Comparison of ENCODE assay signal across 16 mouse cellular contexts in the genomic region with DNA sequence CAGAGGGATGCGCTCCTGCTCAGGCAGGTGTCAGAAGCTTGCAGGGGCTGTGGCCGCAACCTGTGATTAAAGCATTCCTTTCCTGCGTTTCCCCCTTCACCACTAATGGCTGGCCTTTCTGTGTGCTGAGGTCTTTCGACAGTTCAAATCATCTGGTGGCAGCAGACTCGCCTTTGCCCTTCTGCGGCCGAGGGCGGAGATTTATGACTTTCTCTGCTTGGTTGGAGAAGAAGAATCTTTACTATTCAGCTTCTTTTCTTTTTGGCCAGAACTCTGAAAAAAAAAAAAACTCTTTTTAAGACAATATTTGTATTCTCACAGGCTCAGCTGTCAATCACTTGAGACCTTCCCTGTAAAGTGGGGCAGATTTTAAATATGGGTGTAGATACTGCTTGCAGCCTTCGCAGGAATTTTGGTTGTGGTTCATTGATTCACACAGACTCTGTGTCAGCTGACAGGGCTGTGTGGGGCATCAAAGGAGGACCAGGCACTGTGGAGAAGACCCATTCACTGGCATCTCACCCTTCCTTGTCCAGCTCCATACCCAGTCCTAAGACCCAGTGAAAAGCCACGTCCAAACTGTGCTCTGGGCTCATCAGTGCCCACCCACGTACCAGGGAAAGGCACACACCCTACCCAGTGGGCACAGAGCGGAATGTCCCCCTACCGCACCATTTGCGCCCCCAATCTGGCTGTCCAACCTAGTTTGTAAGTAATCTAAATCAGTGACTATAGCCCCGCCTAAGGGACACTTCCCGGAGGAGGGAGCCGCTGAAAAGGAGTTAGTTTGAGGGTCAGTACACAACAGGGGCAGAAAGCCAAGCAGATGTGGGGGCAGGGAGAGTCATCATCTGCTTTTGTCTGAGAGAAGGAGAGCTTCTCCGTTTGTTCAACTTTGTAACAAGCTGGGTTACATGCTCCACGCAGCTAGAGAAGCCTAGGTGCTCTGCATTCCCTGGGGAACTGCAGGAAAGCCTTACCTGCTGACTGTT. TPM values are rescaled to one million over a fixed set of nuclear protein-coding genes. Genes with fewer than 3 reads are reported as not detected.
DNase-seq lines count a peak whose midpoint lies in the region; ATAC-seq and TF ChIP-seq lines count a peak whose summit lies in the region.
"Had no signal": no experiment of that assay in that cellular context is flagged by ENCODE, and none has a peak within 500 bp of the region (broad histone marks: within the 10 kb centered on the region; RNA-seq: fewer than 3 reads in every experiment).

No protein-coding gene starts in this region.

- WGBS in lung, embryonic 14.5 days, result 47% methylated on average over 19 of the region's 19 CpGs
- WGBS in lung, postnatal 0 days, result 57% methylated on average over 19 of the region's 19 CpGs
- WGBS in kidney, embryonic 16.5 days, result 25% methylated on average over 19 of the region's 19 CpGs

- no peak overlapping the region for H3K4me3 ChIP-seq in lung, embryonic 14.5 days (ENCODE audit: low read depth, low read length)
- no peak overlapping the region for H3K4me3 ChIP-seq in lung, postnatal 0 days (ENCODE audit: low read depth, low read length)
- H3K4me3 ChIP-seq in kidney, embryonic 16.5 days (ENCODE audit: low read length), result no peak overlapping the region
- H3K4me3 ChIP-seq: embryonic facial prominence, embryonic 12.5 days; forebrain, embryonic 13.5 days; limb, embryonic 15.5 days; lung, embryonic 15.5 days; megakaryocyte, embryonic 14.5 days had no signal

- peaks cover 24% of the 10 kb centered on the region; the same call in 1 of the 2 replicates for H3K4me1 ChIP-seq in lung, embryonic 14.5 days (ENCODE audit: insufficient read depth)
- H3K4me1 ChIP-seq in lung, postnatal 0 days (ENCODE audit: insufficient read depth, low read depth, low read length), result peaks cover 6% of the 10 kb centered on the region; the same call in 1 of the 2 replicates
- peaks cover 53% of the 10 kb centered on the region for H3K4me1 ChIP-seq in kidney, embryonic 16.5 days (ENCODE audit: insufficient read depth, low read length)

- no peak for TF ChIP-seq EP300 in lung, postnatal 0 days (IDR thresholded peaks at IDR 0.05)

- no peak for ATAC-seq in lung, embryonic 14.5 days (ENCODE audit: insufficient read depth)
- ATAC-seq in lung, postnatal 0 days, result no peak
- ATAC-seq in kidney, embryonic 16.5 days (ENCODE audit: low FRiP score, low TSS enrichment), result peak; percentile 36
- no peak for ATAC-seq in erythroblast, adult 5-6 weeks (replicated peaks; ENCODE audit: low FRiP score, poor library complexity, severe bottlenecking)
- ATAC-seq: forebrain, embryonic 13.5 days; hindbrain, postnatal 0 days had no signal

- no peak for TF ChIP-seq CTCF in lung, embryonic 14.5 days (IDR thresholded peaks at IDR 0.05; ENCODE audit: low read depth)
- TF ChIP-seq CTCF in lung, postnatal 0 days (IDR thresholded peaks at IDR 0.05), result no peak

- DNase-seq in lung, embryonic 14.5 days, result peak; percentile 56
- DNase-seq in lung, postnatal 0 days (ENCODE audit: low spot score), result no peak
- DNase-seq in embryo, embryonic 11 days, result peak; percentile 49
- DNase-seq in testis, postnatal 10 days (ENCODE audit: low spot score), result peak; percentile 62
- DNase-seq in frontal cortex, postnatal 14 days (ENCODE audit: low spot score in 2 of 2), result no peak
- DNase-seq: cerebellum, adult 9-10 months; gastrocnemius, postnatal 10 days; thymus, postnatal 14 days had no signal

- H3K36me3 ChIP-seq in lung, embryonic 14.5 days (ENCODE audit: insufficient read depth), result no peaks in the 10 kb centered on the region
- no peaks in the 10 kb centered on the region for H3K36me3 ChIP-seq in lung, postnatal 0 days (ENCODE audit: insufficient read depth, low read length)
- H3K36me3 ChIP-seq in kidney, embryonic 16.5 days (ENCODE audit: insufficient read depth, low read length), result no peaks in the 10 kb centered on the region
- H3K36me3 ChIP-seq: embryonic facial prominence, embryonic 12.5 days; limb, embryonic 15.5 days; lung, embryonic 15.5 days had no signal

- no peaks in the 10 kb centered on the region for H3K27me3 ChIP-seq in lung, embryonic 14.5 days (ENCODE audit: insufficient read depth, low read length)
- no peaks in the 10 kb centered on the region for H3K27me3 ChIP-seq in lung, postnatal 0 days (replicated peaks; ENCODE audit: insufficient read depth, low read length)
- H3K27me3 ChIP-seq in kidney, embryonic 16.5 days (ENCODE audit: insufficient read depth, low read length), result no peaks in the 10 kb centered on the region
- H3K27me3 ChIP-seq: embryonic facial prominence, embryonic 12.5 days; forebrain, embryonic 13.5 days; lung, embryonic 15.5 days had no signal

- H3K9ac ChIP-seq in lung, embryonic 14.5 days, result no peak overlapping the region
- no peak overlapping the region for H3K9ac ChIP-seq in lung, postnatal 0 days (replicated peaks; ENCODE audit: low read depth)
- H3K9ac ChIP-seq in kidney, embryonic 16.5 days (replicated peaks; ENCODE audit: low read length), result peak overlapping the region; percentile 24; the same call in 1 of the 2 replicates
- H3K9ac ChIP-seq: embryonic facial prominence, embryonic 12.5 days; forebrain, embryonic 13.5 days; limb, embryonic 15.5 days; lung, embryonic 15.5 days had no signal

- no peaks in the 10 kb centered on the region for H3K9me3 ChIP-seq in lung, embryonic 14.5 days (ENCODE audit: low read depth, low read length)
- no peaks in the 10 kb centered on the region for H3K9me3 ChIP-seq in lung, postnatal 0 days (ENCODE audit: low read length)
- H3K9me3 ChIP-seq in kidney, embryonic 16.5 days (ENCODE audit: low read length), result no peaks in the 10 kb centered on the region
- H3K9me3 ChIP-seq: embryonic facial prominence, embryonic 12.5 days; forebrain, embryonic 13.5 days; limb, embryonic 15.5 days; lung, embryonic 15.5 days had no signal

- no peak overlapping the region for H3K27ac ChIP-seq in lung, embryonic 14.5 days (ENCODE audit: low read depth)
- H3K27ac ChIP-seq in lung, postnatal 0 days (ENCODE audit: low read length), result no peak overlapping the region
- peak overlapping the region; percentile 71 for H3K27ac ChIP-seq in kidney, embryonic 16.5 days (ENCODE audit: low read length)
- H3K27ac ChIP-seq: embryonic facial prominence, embryonic 12.5 days; forebrain, embryonic 13.5 days; hindbrain, postnatal 0 days; limb, embryonic 15.5 days; lung, embryonic 15.5 days had no signal

- H3K4me2 ChIP-seq in lung, embryonic 14.5 days, result no peak overlapping the region
- H3K4me2 ChIP-seq in lung, postnatal 0 days (replicated peaks; ENCODE audit: low read depth, low read length), result no peak overlapping the region
- H3K4me2 ChIP-seq in kidney, embryonic 16.5 days (replicated peaks; ENCODE audit: low read depth, low read length), result no peak overlapping the region
- H3K4me2 ChIP-seq: embryonic facial prominence, embryonic 12.5 days; forebrain, embryonic 13.5 days; limb, embryonic 15.5 days; lung, embryonic 15.5 days had no signal

RNA-seq across cellular contexts. Expression of a gene that starts 19.4 kb away (rescaled TPM):
- polyA plus RNA-seq in lung, embryonic 14.5 days (2014; fragmentation: Nextera tagmentation; extraction: Ambion mirVana), result 8.5 and 10.1 TPM in 2 replicates
- polyA plus RNA-seq in lung, postnatal 0 days (2015; fragmentation: Nextera tagmentation; extraction: Ambion mirVana), result 36.0 and 36.4 TPM in 2 replicates
- polyA plus RNA-seq in kidney, embryonic 16.5 days (2015; fragmentation: Nextera tagmentation; extraction: Ambion mirVana), result 10.0 and 10.9 TPM in 2 replicates
- total RNA-seq in erythroblast, adult 5-6 weeks (2015; ENCODE audit: low replicate concordance), result 14.6 and 17.5 TPM in 2 replicates
- 21.6 and 24.6 TPM in 2 replicates for total RNA-seq in erythroblast, adult 5-6 weeks (2017; ENCODE audit: low replicate concordance)

Comparison
In these comparisons a context has a peak if more than half of its experiments do, and no peak if none do; other contexts are left out.
1. DNase-seq: peak in lung, embryonic 14.5 days (single experiment), embryo, embryonic 11 days (single experiment) and testis, postnatal 10 days (single experiment); none in lung, postnatal 0 days (single experiment) and frontal cortex, postnatal 14 days (0 of 2).